Mouse (Mus musculus) hindbrain, embryonic 14.5 days (tissue): Measurements from ENCODE around the gene Kremen1. TPM values are rescaled to one million over a fixed set of nuclear protein-coding genes. Genes with fewer than 3 reads are reported as not detected.

ENCODE experiments used
- ATAC-seq: fragments of 200-750 bp; cut with Nextera tagmentation; 2 replicates; pipeline ENCODE4 v1.8.0; 2017; ENCODE audit warnings: moderate number of reproducible peaks, mild to moderate bottlenecking, moderate TSS enrichment, moderate library complexity; ENCODE audit not compliant: low FRiP score
- DNase-seq: peaks from one replicate; pipeline ENCODE4 v3.0.0-alpha.2; 2015; ENCODE audit warnings: low spot score
- H3K27ac ChIP-seq: fragments of 300-500 bp; sonication (generic); 2 replicates; pipeline ENCODE4 v1.5.1; 2014; ENCODE audit warnings: mild to moderate bottlenecking, moderate library complexity
- H3K27me3 ChIP-seq: fragments of 300-500 bp; sonication (generic); 2 replicates; pipeline ENCODE4 v1.6.1; 2014; ENCODE audit warnings: mild to moderate bottlenecking, low read length, mixed read lengths; ENCODE audit not compliant: control insufficient read depth, insufficient read depth
- H3K36me3 ChIP-seq: fragments of 300-500 bp; sonication (generic); replicated peaks from 2 replicates; pipeline ENCODE4 v1.6.1; 2014; ENCODE audit not compliant: control insufficient read depth, insufficient read depth
- H3K4me1 ChIP-seq: fragments of 300-500 bp; sonication (generic); replicated peaks from 2 replicates; pipeline ENCODE4 v1.6.1; 2014; ENCODE audit warnings: antibody characterized with exemption, low read length, mixed read lengths; ENCODE audit not compliant: control insufficient read depth, insufficient read depth
- H3K4me2 ChIP-seq: fragments of 300-500 bp; sonication (generic); replicated peaks from 2 replicates; pipeline ENCODE4 v1.6.1; 2014; ENCODE audit warnings: mild to moderate bottlenecking, moderate library complexity
- H3K4me3 ChIP-seq: fragments of 300-500 bp; sonication (generic); replicated peaks from 2 replicates; pipeline ENCODE4 v1.5.1; 2014; ENCODE audit warnings: mild to moderate bottlenecking, low read length
- H3K9ac ChIP-seq: fragments of 300-500 bp; sonication (generic); 2 replicates; pipeline ENCODE4 v1.6.1; 2014
- H3K9me3 ChIP-seq: fragments of 300-500 bp; sonication (generic); 2 replicates; pipeline ENCODE4 v1.6.1; 2016; ENCODE audit warnings: low read length; ENCODE audit not compliant: control insufficient read depth
- WGBS: fragments of 180-500 bp; shearing (Covaris S2); extraction: QIAGEN DNeasy Blood & Tissue Kit; methylation state at CpG from one replicate; pipeline ENCODE4 v1.1.7; 2014; 5-methylcytosine and 5-hydroxymethylcytosine counted together
- polyA plus RNA-seq: library from polyadenylated mRNA; unstranded; fragments of >200 nt; fragmentation: Nextera tagmentation; extraction: Ambion mirVana; gene quantifications from 2 replicates; pipeline ENCODE4 v1.2.1, GENCODE M21; 2014

The Kremen1 gene
- polyA plus RNA-seq, 1 experiment from 2014 or later: 5.7 TPM

DNA sequence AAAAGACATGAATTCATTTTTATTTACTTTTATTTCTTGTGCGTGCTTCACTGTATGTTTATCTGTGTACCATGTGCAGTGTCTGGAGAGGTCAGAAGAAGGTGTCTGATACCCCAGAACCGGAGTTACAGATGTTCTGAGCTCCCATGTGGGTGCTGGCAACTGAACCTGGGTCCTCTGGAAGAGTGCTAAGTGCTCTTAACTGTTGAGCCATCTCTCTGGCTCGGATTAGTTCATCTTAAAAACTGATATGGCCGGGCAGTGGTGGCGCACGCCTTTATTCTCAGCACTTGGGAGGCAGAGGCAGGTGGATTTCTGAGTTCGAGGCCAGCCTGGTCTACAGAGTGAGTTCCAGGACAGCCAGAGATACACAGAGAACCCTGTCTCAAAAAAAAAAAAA is 18.1 kb downstream of the Kremen1 start:
- 94% methylated on average over 7 of the region's 7 CpGs for WGBS
- Histone ChIP-seq H3K9ac (no peak overlapping the region), H3K4me2 (no peak overlapping the region), H3K9me3 (no peaks in the 10 kb centered on the region), H3K4me1 (peaks cover 5% of the 10 kb centered on the region), H3K27ac (no peak overlapping the region), H3K27me3 (no peaks in the 10 kb centered on the region), H3K36me3 (no peaks in the 10 kb centered on the region; the same call in 1 of the 2 replicates), H3K4me3 (no peak overlapping the region)
- ATAC-seq (no peak), DNase-seq (no peak)

DNA sequence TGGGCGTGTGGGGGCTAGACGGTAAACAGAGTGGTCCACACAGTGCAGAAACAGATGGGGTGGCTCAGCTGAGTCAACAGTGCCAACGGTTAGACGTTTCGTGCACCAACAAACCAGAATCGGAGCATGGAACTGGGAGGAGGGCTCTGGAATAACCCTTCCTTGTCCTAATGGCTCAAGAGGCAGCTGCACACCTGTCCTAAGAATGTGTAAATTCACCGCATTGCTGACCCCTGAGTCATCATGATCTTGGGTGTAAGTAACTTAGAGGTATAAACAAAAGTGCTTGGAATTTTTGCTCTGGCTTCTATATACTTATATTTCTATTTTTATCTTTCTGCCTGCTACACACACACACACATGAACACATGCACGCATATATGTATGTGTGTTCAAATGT is 19.2 kb downstream of the Kremen1 start:
- ATAC-seq (no peak), DNase-seq (no peak)
- Histone ChIP-seq H3K9ac (no peak overlapping the region), H3K4me2 (no peak overlapping the region), H3K36me3 (no peaks in the 10 kb centered on the region; the same call in 1 of the 2 replicates), H3K4me1 (peaks cover 5% of the 10 kb centered on the region), H3K9me3 (no peaks in the 10 kb centered on the region), H3K27ac (no peak overlapping the region), H3K4me3 (no peak overlapping the region), H3K27me3 (no peaks in the 10 kb centered on the region)
- 88% methylated on average over 8 of the region's 8 CpGs for WGBS

- H3K27ac ChIP-seq: peak overlapping the region; percentile 39; the same call in 1 of the 2 replicates
- peak; percentile 27; the same call in 1 of the 2 replicates for ATAC-seq
- DNase-seq: no peak
Observed at GRCm38 (mm10) chr11:5239706-5240690, 21.4 kb downstream of the Kremen1 start.

GRCm38 (mm10) chr11:5219910-5220447 is 41.4 kb downstream of the Kremen1 start:
- Histone ChIP-seq H3K9me3 (no peaks in the 10 kb centered on the region), H3K4me1 (no peaks in the 10 kb centered on the region), H3K27me3 (no peaks in the 10 kb centered on the region), H3K36me3 (no peaks in the 10 kb centered on the region), H3K4me3 (no peak overlapping the region), H3K4me2 (no peak overlapping the region), H3K9ac (no peak overlapping the region), H3K27ac (peak overlapping the region; percentile 22; the same call in 1 of the 2 replicates)
- no peak for DNase-seq
- WGBS: 30% methylated on average over 6 of the region's 6 CpGs
- no peak for ATAC-seq

More at GRCm38 (mm10) chr11:5239706-5240690, 21.4 kb downstream of the Kremen1 start:
- H3K4me3 ChIP-seq: no peak overlapping the region
- no peak overlapping the region for H3K4me2 ChIP-seq
- H3K36me3 ChIP-seq: no peaks in the 10 kb centered on the region; the same call in 1 of the 2 replicates
- H3K9ac ChIP-seq: no peak overlapping the region
- no peaks in the 10 kb centered on the region for H3K9me3 ChIP-seq
- WGBS: 18% methylated on average over 10 of the region's 10 CpGs
- H3K4me1 ChIP-seq: peaks cover 5% of the 10 kb centered on the region
- no peaks in the 10 kb centered on the region for H3K27me3 ChIP-seq

GRCm38 (mm10) chr11:5219371-5219770 is 42.0 kb downstream of the Kremen1 start:
- Histone ChIP-seq H3K4me2 (no peak overlapping the region), H3K36me3 (no peaks in the 10 kb centered on the region), H3K4me3 (no peak overlapping the region), H3K9ac (no peak overlapping the region), H3K27me3 (no peaks in the 10 kb centered on the region), H3K27ac (no peak overlapping the region), H3K9me3 (no peaks in the 10 kb centered on the region), H3K4me1 (no peaks in the 10 kb centered on the region)
- ATAC-seq (no peak), DNase-seq (no peak)
- 95% methylated on average over 4 of the region's 4 CpGs for WGBS

GRCm38 (mm10) chr11:5215401-5216187 is 45.8 kb downstream of the Kremen1 start:
- DNase-seq (no peak), ATAC-seq (no peak)
- no peaks in the 10 kb centered on the region for H3K4me1 ChIP-seq
- H3K27me3 ChIP-seq: no peaks in the 10 kb centered on the region
- H3K9ac ChIP-seq: no peak overlapping the region
- no peaks in the 10 kb centered on the region for H3K9me3 ChIP-seq
- H3K36me3 ChIP-seq: no peaks in the 10 kb centered on the region
- no peak overlapping the region for H3K4me3 ChIP-seq
- no peak overlapping the region for H3K27ac ChIP-seq
- H3K4me2 ChIP-seq: no peak overlapping the region
- WGBS: 92% methylated on average over 14 of the region's 14 CpGs

DNA sequence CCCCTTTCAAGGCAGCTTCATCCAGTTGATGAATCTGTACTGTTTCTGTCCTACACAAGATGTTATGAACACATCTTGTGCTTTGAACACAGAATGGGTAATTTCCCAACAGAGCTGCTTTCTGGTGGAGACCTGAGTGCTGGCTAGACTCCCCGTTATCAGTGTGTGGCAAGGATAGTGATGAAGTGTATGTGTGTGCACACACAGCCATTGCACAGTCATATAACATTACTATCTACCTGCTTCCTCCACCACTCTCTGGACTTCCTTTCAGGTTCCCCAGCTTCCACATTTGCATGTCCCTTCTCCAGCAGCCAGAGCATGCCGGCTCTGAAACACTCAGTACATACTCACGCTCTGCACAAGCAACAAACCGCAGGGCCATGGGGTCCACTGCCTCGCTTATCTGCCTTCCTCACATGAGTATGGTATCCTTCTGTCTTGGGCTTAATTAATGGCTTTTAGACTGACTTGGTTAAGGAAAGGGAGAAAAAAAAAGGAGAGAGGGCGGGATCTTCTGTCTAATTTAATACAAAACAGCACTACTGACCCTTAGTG is 46.8 kb downstream of the Kremen1 start:
- 89% methylated on average over 6 of the region's 6 CpGs for WGBS
- no peak for ATAC-seq
- Histone ChIP-seq H3K4me3 (no peak overlapping the region), H3K9me3 (no peaks in the 10 kb centered on the region), H3K4me2 (no peak overlapping the region), H3K4me1 (no peaks in the 10 kb centered on the region), H3K9ac (no peak overlapping the region), H3K27me3 (no peaks in the 10 kb centered on the region), H3K27ac (no peak overlapping the region), H3K36me3 (no peaks in the 10 kb centered on the region)
- no peak for DNase-seq

GRCm38 (mm10) chr11:5203054-5203453 is 58.3 kb downstream of the Kremen1 start:
- H3K4me2 ChIP-seq: no peak overlapping the region
- H3K9ac ChIP-seq: no peak overlapping the region
- no peaks in the 10 kb centered on the region for H3K4me1 ChIP-seq
- no peak overlapping the region for H3K27ac ChIP-seq
- WGBS: 86% methylated on average over 6 of the region's 6 CpGs
- H3K27me3 ChIP-seq: no peaks in the 10 kb centered on the region
- H3K36me3 ChIP-seq: no peaks in the 10 kb centered on the region; the same call in 1 of the 2 replicates
- H3K4me3 ChIP-seq: no peak overlapping the region
- DNase-seq (no peak), ATAC-seq (no peak)
- H3K9me3 ChIP-seq: no peaks in the 10 kb centered on the region
